Mouse (Mus musculus): ENCODE data around the gene Nek7.

DNA sequence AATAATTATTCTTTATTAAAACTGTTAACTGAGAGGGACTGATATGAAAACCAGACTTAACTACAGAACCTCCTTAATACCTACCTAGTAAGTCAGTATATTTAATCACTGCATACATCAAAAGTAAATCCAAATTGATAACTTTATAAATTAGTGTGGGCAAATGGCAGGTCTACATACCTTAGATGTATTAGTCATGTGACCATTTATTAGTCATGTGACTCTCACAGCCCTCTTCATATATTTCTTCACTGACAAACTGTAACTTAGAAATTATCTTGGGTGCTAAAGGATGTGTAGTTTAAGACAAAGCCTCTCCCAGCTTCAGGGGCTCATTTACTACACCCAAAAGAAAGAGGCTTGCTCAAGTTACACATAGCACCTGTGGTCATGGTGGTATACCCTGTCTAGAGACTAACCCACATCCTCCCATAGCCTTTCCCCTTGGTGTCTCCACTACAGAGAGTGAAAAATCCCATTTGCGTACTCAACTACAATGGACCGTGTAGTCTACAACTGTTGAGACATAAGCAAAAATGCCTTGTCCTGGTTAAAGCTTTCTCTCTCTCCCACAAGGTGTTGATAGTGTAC is 35.4 kb downstream of the Nek7 start:
- TF ChIP-seq CTCF (IDR thresholded peaks at IDR 0.05; ENCODE audit: extremely low read depth, insufficient read depth, low read length) (no peak), POLR2A (IDR thresholded peaks at IDR 0.05; ENCODE audit: extremely low read depth, insufficient read depth, low read length) (no peak)

Data from cortical plate, adult 2 months (tissue).